Mouse (Mus musculus): ENCODE results near the gene Reck. TPM values are rescaled to one million over a fixed set of nuclear protein-coding genes. Genes with fewer than 3 reads are reported as not detected.
A peak's percentile ranks its signal among the peaks of the same experiment; 100 is the strongest.

Gene Reck
- polyA plus RNA-seq, 1 experiment from 2014 or later, result 20.1 TPM

DNA sequence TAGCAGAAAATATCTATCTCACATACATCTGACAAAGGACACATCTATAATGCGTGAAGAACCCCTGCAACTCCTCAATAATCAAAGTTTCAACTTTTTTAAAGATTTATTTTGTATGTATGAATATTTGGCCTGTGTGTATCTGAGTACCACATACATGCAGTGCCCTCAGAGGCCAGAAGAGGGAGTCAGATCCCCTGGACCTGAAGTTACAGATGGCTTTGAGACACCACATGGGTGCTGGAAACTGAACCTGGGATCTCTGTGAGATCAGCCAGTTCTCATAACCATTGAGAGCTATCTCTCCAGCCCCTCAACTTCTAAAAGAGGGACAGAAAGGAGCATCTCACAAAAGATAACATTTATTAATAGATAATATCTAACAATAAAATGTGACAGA is 45.3 kb downstream of the Reck start:
- Histone ChIP-seq H3K9ac (no peak overlapping the region), H3K4me1 (no peaks in the 10 kb centered on the region), H3K4me3 (no peak overlapping the region), H3K27ac (no peak overlapping the region), H3K27me3 (no peaks in the 10 kb centered on the region), H3K9me3 (replicated peaks) (no peaks in the 10 kb centered on the region), H3K4me2 (replicated peaks) (no peak overlapping the region), H3K36me3 (peaks cover 36% of the 10 kb centered on the region)
- WGBS, result 91% methylated on average over 1 of the region's 1 CpGs
- ATAC-seq (ENCODE audit: low FRiP score), result no peak

DNA sequence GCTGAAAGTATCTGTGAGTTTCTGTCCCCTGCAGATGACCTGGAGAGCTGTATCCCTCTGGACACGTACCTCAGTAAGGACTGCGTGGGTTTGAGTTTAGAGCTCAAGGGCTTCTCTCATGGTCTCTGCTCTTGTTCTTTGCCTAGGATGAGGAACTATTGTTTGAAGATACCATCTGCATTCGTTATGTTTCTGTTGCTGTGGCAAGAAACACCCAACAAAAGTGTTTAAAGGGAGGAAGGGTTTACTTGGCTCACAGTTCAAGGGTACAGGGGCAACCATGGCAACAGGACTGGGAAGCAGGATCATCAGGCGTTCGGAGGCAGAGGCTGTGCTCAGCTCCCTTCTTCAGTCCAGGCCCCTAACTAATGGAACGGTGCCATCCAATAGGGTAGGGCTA is 49.8 kb downstream of the Reck start:
- Histone ChIP-seq H3K27me3 (no peaks in the 10 kb centered on the region), H3K4me1 (no peaks in the 10 kb centered on the region), H3K9ac (no peak overlapping the region), H3K27ac (no peak overlapping the region), H3K36me3 (peaks cover 60% of the 10 kb centered on the region), H3K9me3 (replicated peaks) (no peaks in the 10 kb centered on the region), H3K4me2 (replicated peaks) (no peak overlapping the region), H3K4me3 (no peak overlapping the region)
- no peak for ATAC-seq (ENCODE audit: low FRiP score)
- 90% methylated on average over 6 of the region's 6 CpGs for WGBS

DNA sequence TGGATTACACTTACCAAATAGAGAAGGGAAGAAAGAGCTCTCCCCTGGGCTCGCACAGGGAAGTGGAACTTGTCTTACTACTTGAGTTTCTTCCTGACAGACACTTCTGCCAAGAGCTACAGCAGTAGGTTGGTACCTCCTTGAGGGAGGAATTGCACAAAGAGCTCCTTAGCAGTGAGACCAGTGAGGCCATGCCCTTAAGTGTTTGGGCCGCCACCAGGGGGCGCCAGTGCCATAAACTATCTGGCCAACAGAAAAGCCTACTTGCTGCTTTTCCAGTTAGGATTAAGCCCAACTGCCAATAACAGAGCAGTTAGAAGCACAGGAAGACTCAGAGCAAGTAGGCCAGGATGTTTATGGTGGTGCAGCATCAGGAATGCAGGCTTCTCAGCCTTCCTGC is 50.4 kb downstream of the Reck start:
- H3K27ac ChIP-seq, result no peak overlapping the region
- no peaks in the 10 kb centered on the region for H3K9me3 ChIP-seq (replicated peaks)
- 14% methylated on average over 3 of the region's 3 CpGs for WGBS
- H3K4me1 ChIP-seq, result no peaks in the 10 kb centered on the region
- peaks cover 64% of the 10 kb centered on the region for H3K36me3 ChIP-seq
- H3K4me3 ChIP-seq, result no peak overlapping the region
- ATAC-seq (ENCODE audit: low FRiP score), result 0 out of 2 replicates have a peak, but pooled peaks have one; percentile 35
- H3K27me3 ChIP-seq, result no peaks in the 10 kb centered on the region
- H3K4me2 ChIP-seq (replicated peaks), result no peak overlapping the region
- no peak overlapping the region for H3K9ac ChIP-seq

DNA sequence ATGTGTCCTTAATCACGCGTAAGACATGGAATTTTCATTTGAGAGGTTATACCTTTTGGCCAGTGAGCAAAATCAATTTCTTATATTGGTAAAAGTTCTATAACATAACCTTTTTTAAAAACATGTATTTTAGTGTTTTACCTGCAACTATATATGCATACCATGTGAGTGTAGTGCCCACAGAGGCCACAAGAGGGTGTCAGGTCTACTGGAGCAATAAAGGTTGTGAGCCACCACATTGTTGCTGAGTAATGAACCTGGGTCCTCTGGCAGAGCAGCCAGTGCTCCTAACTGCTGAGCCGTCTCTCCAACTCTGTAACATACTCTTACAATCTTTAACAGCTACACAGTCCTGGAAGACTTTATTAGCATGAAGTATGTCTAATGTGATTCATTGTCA is 52.5 kb downstream of the Reck start:
- no peak overlapping the region for H3K9ac ChIP-seq
- no peaks in the 10 kb centered on the region for H3K9me3 ChIP-seq (replicated peaks)
- 94% methylated on average over 3 of the region's 3 CpGs for WGBS
- no peaks in the 10 kb centered on the region for H3K27me3 ChIP-seq
- H3K36me3 ChIP-seq, result peaks cover 79% of the 10 kb centered on the region
- no peaks in the 10 kb centered on the region for H3K4me1 ChIP-seq
- H3K27ac ChIP-seq, result no peak overlapping the region
- H3K4me3 ChIP-seq, result no peak overlapping the region
- no peak overlapping the region for H3K4me2 ChIP-seq (replicated peaks)
- no peak for ATAC-seq (ENCODE audit: low FRiP score)

DNA sequence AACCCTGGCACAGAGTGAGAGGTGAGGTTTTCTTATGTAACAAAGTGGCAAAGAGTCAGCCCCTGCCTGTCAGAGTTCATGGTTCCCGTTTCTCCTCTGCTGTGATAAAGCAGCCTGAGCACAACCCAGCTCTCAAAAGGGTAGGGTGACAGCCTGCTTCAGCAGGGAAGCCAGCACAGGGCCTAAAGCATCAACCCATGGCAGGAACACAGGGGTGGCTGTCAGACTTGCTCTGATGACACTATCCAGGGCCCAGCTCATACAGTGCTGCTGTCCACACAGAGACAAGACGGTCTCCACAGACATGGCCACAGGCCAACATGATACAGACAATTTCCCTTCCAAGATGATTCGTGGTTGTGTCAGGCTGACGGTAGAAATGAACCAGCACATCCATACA is 56.5 kb downstream of the Reck start:
- no peak overlapping the region for H3K27ac ChIP-seq
- no peak overlapping the region for H3K4me2 ChIP-seq (replicated peaks)
- H3K36me3 ChIP-seq, result peaks cover 76% of the 10 kb centered on the region
- no peak for ATAC-seq (ENCODE audit: low FRiP score)
- H3K27me3 ChIP-seq, result no peaks in the 10 kb centered on the region
- no peak overlapping the region for H3K4me3 ChIP-seq
- no peak overlapping the region for H3K9ac ChIP-seq
- H3K9me3 ChIP-seq (replicated peaks), result no peaks in the 10 kb centered on the region
- no peaks in the 10 kb centered on the region for H3K4me1 ChIP-seq
- 94% methylated on average over 4 of the region's 4 CpGs for WGBS

DNA sequence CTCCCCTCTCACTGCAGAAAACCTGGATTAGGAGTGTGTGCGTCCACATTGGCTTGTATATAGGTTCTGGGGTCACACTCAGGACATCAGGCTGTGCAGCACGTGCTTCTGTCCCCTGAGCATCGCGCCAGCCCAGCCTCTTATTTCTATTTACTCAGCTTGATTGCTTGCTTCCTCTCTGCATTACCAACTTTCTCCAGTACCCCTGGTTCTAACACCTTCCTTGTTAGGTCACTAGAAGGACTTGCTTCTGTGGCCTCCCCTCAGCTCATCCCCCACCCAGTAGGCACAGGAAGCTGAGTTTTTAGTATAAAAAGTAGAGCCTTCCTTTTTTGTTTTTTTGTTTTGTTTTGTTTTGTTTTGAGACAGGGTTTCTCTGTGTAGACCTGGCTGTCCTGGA is 60.9 kb downstream of the Reck start:
- no peaks in the 10 kb centered on the region for H3K9me3 ChIP-seq (replicated peaks)
- peaks cover 60% of the 10 kb centered on the region for H3K36me3 ChIP-seq
- H3K4me1 ChIP-seq, result no peaks in the 10 kb centered on the region
- H3K4me2 ChIP-seq (replicated peaks), result no peak overlapping the region
- H3K9ac ChIP-seq, result no peak overlapping the region
- WGBS, result 76% methylated on average over 4 of the region's 4 CpGs
- H3K27me3 ChIP-seq, result no peaks in the 10 kb centered on the region
- no peak for ATAC-seq (ENCODE audit: low FRiP score)
- no peak overlapping the region for H3K27ac ChIP-seq
- H3K4me3 ChIP-seq, result no peak overlapping the region

DNA sequence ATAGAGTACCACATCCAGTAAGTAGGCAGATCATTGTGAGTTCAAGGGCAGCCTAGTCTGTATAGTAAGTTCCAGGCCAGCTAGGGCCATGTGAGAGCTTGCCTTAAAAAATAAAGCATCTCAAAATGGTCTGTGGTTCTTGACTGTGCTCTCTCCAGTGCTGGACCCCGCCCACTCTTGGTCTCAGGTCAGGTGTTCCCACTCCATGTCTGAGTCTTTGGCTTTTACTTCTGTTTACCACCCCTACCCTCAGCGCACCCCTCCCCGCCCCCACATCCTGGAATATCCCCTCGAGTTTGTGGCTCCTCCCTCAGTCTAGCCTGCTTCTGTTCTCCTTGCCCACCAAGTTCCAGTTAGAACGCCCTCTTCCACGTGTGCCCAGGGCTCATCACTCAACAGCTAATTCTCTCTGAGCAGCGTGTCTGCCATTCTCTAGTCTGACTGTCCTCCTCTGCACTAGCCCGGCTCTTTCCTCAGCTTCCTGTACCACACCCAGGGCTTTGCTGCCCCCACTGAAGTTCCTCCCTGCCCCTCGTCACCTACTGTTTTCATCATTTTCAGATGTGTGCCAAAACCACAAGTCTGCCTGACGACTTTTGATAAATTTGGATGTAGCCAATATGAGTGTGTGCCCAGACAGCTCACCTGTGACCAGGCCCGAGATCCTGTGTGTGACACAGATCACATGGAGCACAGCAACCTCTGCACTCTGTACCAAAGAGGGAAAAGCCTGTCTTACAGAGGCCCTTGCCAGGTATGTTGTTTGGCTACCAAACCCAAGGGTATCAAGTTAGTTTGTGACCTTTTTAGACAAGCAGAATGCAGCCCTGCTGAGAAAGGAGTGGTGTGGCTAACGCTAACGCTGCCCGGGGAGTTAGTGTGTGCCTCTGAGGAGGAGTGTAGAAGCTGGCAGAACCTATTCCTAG is 61.7 kb downstream of the Reck start:
- Histone ChIP-seq H3K27ac (no peak overlapping the region), H3K4me2 (replicated peaks) (no peak overlapping the region), H3K27me3 (no peaks in the 10 kb centered on the region), H3K9ac (no peak overlapping the region), H3K4me3 (no peak overlapping the region), H3K36me3 (peaks cover 59% of the 10 kb centered on the region), H3K4me1 (no peaks in the 10 kb centered on the region), H3K9me3 (replicated peaks) (no peaks in the 10 kb centered on the region)
- ATAC-seq (ENCODE audit: low FRiP score), result no peak
- WGBS, result 76% methylated on average over 14 of the region's 14 CpGs

DNA sequence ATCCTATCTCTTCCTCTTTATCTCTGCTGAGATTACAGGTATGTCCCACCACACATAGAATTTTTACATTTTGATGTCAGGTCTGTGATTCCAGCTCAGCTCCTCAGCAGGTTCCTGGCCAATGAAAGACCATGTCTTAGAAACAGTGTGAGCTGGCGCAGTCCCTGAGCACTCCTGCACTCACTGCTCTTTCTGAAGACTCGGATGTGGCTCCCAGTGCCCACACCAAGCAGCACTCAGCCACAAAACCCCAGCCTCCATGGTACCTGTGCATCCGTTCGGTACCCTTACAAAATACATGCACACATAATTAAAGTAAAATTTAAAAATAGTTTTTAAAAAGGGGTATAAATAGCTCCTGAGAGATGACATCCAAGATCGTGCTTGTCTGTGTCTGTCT is 66.0 kb downstream of the Reck start:
- Histone ChIP-seq H3K4me2 (replicated peaks) (no peak overlapping the region), H3K36me3 (peaks cover 58% of the 10 kb centered on the region), H3K4me1 (no peaks in the 10 kb centered on the region), H3K4me3 (no peak overlapping the region), H3K9me3 (replicated peaks) (no peaks in the 10 kb centered on the region), H3K27ac (no peak overlapping the region), H3K27me3 (no peaks in the 10 kb centered on the region), H3K9ac (no peak overlapping the region)
- WGBS, result 92% methylated on average over 5 of the region's 5 CpGs
- no peak for ATAC-seq (ENCODE audit: low FRiP score)

DNA sequence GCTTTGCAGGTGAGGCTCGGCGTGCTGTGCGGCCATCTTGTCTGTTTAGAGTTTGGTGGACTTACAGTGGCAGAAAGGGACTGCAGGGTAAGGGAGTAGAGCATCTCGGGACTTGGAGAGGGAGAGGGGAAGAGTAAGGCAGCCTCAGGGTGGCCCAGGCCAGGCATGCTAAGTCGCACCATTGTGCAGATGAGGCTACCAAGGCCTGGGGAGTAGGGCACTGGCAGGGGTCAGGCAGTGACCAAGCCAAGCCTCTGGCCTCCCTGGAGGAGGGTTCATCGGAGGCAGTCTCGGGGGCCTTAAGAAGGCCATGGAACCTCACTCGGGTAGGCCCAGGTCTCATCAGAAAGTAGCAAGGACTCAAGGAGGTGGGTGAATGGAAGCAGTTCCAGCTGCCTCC is 67.1 kb downstream of the Reck start:
- H3K27me3 ChIP-seq, result no peaks in the 10 kb centered on the region
- H3K9ac ChIP-seq, result no peak overlapping the region
- H3K4me1 ChIP-seq, result no peaks in the 10 kb centered on the region
- H3K9me3 ChIP-seq (replicated peaks), result no peaks in the 10 kb centered on the region
- H3K36me3 ChIP-seq, result peaks cover 58% of the 10 kb centered on the region
- ATAC-seq (ENCODE audit: low FRiP score), result no peak
- no peak overlapping the region for H3K4me3 ChIP-seq
- no peak overlapping the region for H3K4me2 ChIP-seq (replicated peaks)
- H3K27ac ChIP-seq, result no peak overlapping the region
- WGBS, result 90% methylated on average over 8 of the region's 8 CpGs

DNA sequence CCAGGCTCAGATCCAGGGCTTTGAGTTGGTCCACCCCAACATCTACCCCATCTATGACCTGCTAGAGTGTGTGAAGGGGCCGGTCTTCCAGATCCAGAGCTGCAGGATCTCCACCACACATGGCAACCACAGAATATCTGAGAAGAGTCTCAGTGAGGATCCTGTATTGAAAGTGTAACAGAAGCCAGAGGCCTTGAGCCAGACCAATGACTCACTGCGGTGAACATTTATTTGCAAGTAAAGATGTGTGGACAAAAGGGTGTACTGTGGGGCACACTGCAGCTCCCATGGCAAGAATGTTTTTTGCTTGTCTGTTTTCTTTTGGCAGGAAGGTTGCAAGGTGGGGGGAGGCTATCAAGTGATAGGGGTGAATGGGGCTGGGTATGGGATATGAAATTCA is 72.2 kb downstream of the Reck start:
- H3K4me1 ChIP-seq, result no peaks in the 10 kb centered on the region
- ATAC-seq (ENCODE audit: low FRiP score), result no peak
- H3K36me3 ChIP-seq, result peaks cover 23% of the 10 kb centered on the region; the same call in 1 of the 2 replicates
- no peak overlapping the region for H3K9ac ChIP-seq
- WGBS, result 98% methylated on average over 2 of the region's 2 CpGs
- no peak overlapping the region for H3K27ac ChIP-seq
- H3K4me3 ChIP-seq, result no peak overlapping the region
- H3K9me3 ChIP-seq (replicated peaks), result no peaks in the 10 kb centered on the region
- no peaks in the 10 kb centered on the region for H3K27me3 ChIP-seq
- no peak overlapping the region for H3K4me2 ChIP-seq (replicated peaks)

DNA sequence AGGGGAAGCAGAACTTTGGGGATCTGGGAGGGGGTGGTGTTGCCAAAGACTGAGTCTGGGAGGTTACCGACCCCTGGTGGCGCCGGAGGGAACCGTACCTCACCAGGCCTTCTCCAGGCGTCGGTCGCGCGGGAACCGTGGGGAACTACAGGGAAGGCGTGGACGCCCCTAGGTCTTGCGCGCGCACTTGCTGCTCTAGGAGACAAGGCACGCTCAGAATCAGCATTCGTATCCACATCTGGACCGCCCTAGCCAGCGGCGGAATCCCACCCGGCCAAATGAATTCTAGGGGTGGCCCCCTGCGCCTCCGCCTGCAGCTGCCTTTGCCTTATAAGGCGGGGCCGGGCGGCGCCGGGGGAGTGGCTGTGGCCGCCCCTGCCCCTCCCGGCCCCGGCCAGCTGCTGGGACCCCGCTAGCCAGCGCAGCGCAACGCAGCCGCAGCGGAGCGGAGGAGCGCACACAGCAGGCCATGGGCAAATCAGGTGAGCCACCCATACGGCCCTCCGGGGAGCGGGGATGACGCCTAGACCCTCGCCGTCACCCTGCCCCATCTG is 82.0 kb downstream of the Reck start, which contains the start of gene Glipr2:
Glipr2 (plus strand) TSS at position 110 of the 554 bp plus-strand sequence.
- Histone ChIP-seq H3K27ac (peak within 1 kb of the TSS; percentile 88), H3K27me3 (peaks cover 15% of the 10 kb centered on the region; the same call in 1 of the 2 replicates), H3K4me1 (peaks cover 20% of the 10 kb centered on the region), H3K4me3 (peak within 1 kb of the TSS; percentile 74), H3K9ac (peak within 1 kb of the TSS; percentile 79), H3K36me3 (no peaks in the 10 kb centered on the region), H3K4me2 (replicated peaks) (peak within 1 kb of the TSS; percentile 93), H3K9me3 (replicated peaks) (no peaks in the 10 kb centered on the region)
- under 1% methylated on average over 45 of the region's 45 CpGs for WGBS
- peak; percentile 91 for ATAC-seq (ENCODE audit: low FRiP score)

DNA sequence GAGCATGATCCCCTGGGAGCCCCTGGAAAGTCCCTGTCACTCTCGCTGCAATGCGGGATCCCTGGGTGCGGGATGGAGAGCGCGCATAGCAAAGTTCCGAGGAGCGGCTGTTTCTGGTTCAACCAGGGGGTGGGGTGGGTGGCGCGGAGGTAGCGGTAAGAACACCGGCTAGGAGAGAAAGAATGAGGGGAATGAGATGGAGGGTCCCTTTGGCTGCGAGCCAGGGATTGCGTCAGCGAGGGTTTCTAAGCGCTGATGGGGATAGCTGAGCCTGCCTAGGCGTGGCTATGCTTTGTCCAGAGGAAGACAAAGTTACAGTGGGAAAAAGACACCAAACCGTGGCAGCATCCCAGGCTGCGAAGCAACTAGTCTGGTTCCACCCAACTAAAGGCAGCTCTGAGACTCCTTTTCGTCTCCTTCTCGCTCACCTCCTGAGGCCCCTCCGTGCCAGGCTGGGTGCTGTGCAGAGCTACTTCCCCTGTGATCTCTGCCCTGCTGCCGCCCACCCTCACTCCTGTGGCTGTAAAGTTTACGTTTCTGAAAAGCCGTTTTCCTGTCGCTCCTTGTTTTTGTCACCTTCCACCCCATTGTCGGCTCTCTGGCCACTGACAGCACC is 82.6 kb downstream of the Reck start:
- Histone ChIP-seq H3K27ac (peak overlapping the region; percentile 88), H3K27me3 (peaks cover 15% of the 10 kb centered on the region; the same call in 1 of the 2 replicates), H3K9ac (peak overlapping the region; percentile 79), H3K4me3 (peak overlapping the region; percentile 74), H3K4me1 (peaks cover 20% of the 10 kb centered on the region), H3K4me2 (replicated peaks) (peak overlapping the region; percentile 93), H3K9me3 (replicated peaks) (no peaks in the 10 kb centered on the region), H3K36me3 (no peaks in the 10 kb centered on the region)
- ATAC-seq (ENCODE audit: low FRiP score), result peak; percentile 89
- under 1% methylated on average over 26 of the region's 26 CpGs for WGBS

Data from hindbrain, embryonic 12.5 days (tissue).